Comparison of ENCODE assay signal across 10 mouse cellular contexts in genomic region chr4:130167814-130168213, GRCm38 (mm10). TPM values are rescaled to one million over a fixed set of nuclear protein-coding genes. Genes with fewer than 3 reads are reported as not detected.
DNase-seq lines count a peak whose midpoint lies in the region; ATAC-seq lines count a peak whose summit lies in the region.
"Had no signal": no experiment of that assay in that cellular context is flagged by ENCODE, and none has a peak within 500 bp of the region (broad histone marks: within the 10 kb centered on the region; RNA-seq: fewer than 3 reads in every experiment).

No protein-coding gene starts in this region.

- no peak for ATAC-seq in forebrain, embryonic 16.5 days
- no peak for ATAC-seq in limb, embryonic 12.5 days (ENCODE audit: insufficient number of reproducible peaks, insufficient read depth, low FRiP score, low TSS enrichment, low read depth)
- no peak for ATAC-seq in midbrain, embryonic 16.5 days
- no peak for ATAC-seq in activated CD4-positive, CD25-positive, alpha-beta regulatory T cell, adult 4 months

- peaks cover 87% of the 10 kb centered on the region for H3K4me1 ChIP-seq in heart, embryonic 10.5 days
- peaks cover 14% of the 10 kb centered on the region for H3K4me1 ChIP-seq in forebrain, embryonic 16.5 days (replicated peaks; ENCODE audit: control insufficient read depth, insufficient read depth, low read length)
- peaks cover 60% of the 10 kb centered on the region for H3K4me1 ChIP-seq in limb, embryonic 12.5 days (replicated peaks)
- H3K4me1 ChIP-seq in midbrain, embryonic 16.5 days (ENCODE audit: control insufficient read depth, insufficient read depth, low read length): no peaks in the 10 kb centered on the region

- H3K27ac ChIP-seq in heart, embryonic 10.5 days: peak overlapping the region; percentile 87
- H3K27ac ChIP-seq in forebrain, embryonic 16.5 days (ENCODE audit: low read length): no peak overlapping the region
- no peak overlapping the region for H3K27ac ChIP-seq in limb, embryonic 12.5 days
- no peak overlapping the region for H3K27ac ChIP-seq in midbrain, embryonic 16.5 days (ENCODE audit: low read length)

- peaks cover 15% of the 10 kb centered on the region; the same call in 1 of the 2 replicates for H3K27me3 ChIP-seq in heart, embryonic 10.5 days (ENCODE audit: insufficient read depth, poor library complexity, severe bottlenecking)
- H3K27me3 ChIP-seq in forebrain, embryonic 16.5 days (replicated peaks; ENCODE audit: control insufficient read depth, insufficient read depth, low read length): peaks cover 11% of the 10 kb centered on the region; the same call in 1 of the 2 replicates
- peaks cover 17% of the 10 kb centered on the region for H3K27me3 ChIP-seq in limb, embryonic 12.5 days
- H3K27me3 ChIP-seq in midbrain, embryonic 16.5 days (ENCODE audit: control insufficient read depth, insufficient read depth, low read depth, low read length): peaks cover 7% of the 10 kb centered on the region

- no peak overlapping the region for H3K9ac ChIP-seq in forebrain, embryonic 16.5 days (replicated peaks; ENCODE audit: low read depth, low read length)
- H3K9ac ChIP-seq in limb, embryonic 12.5 days (replicated peaks): no peak overlapping the region
- no peak overlapping the region for H3K9ac ChIP-seq in midbrain, embryonic 16.5 days (ENCODE audit: low read depth, low read length)

- DNase-seq in heart, embryonic 10.5 days (ENCODE audit: low spot score): no peak
- DNase-seq in heart, postnatal 14 days: no peak
- DNase-seq in testis, postnatal 10 days (ENCODE audit: low spot score): no peak
- DNase-seq in left cerebral cortex, adult 11 months (ENCODE audit: low spot score): no peak
- DNase-seq: right cerebral cortex, adult 18-20 months had no signal

- no peaks in the 10 kb centered on the region for H3K9me3 ChIP-seq in heart, embryonic 10.5 days
- H3K9me3 ChIP-seq in forebrain, embryonic 16.5 days (ENCODE audit: control insufficient read depth, low read length): no peaks in the 10 kb centered on the region
- no peaks in the 10 kb centered on the region for H3K9me3 ChIP-seq in limb, embryonic 12.5 days
- no peaks in the 10 kb centered on the region for H3K9me3 ChIP-seq in midbrain, embryonic 16.5 days (replicated peaks; ENCODE audit: control insufficient read depth, low read length, poor library complexity, severe bottlenecking)

- peak overlapping the region; percentile 40 for H3K4me3 ChIP-seq in heart, embryonic 10.5 days
- H3K4me3 ChIP-seq in forebrain, embryonic 16.5 days (replicated peaks; ENCODE audit: low read length): no peak overlapping the region; the same call in 1 of the 2 replicates
- peak overlapping the region; percentile 12; the same call in 1 of the 2 replicates for H3K4me3 ChIP-seq in limb, embryonic 12.5 days (replicated peaks)
- H3K4me3 ChIP-seq in midbrain, embryonic 16.5 days (ENCODE audit: low read depth, low read length): no peak overlapping the region

- intact Hi-C loops in heart, postnatal 14 days (cut with DNase I): no loop called here

- 39% methylated on average over 9 of the region's 9 CpGs for WGBS in heart, embryonic 10.5 days
- WGBS in forebrain, embryonic 16.5 days: 48% methylated on average over 9 of the region's 9 CpGs
- WGBS in limb, embryonic 12.5 days: 43% methylated on average over 9 of the region's 9 CpGs
- 48% methylated on average over 9 of the region's 9 CpGs for WGBS in midbrain, embryonic 16.5 days

- peaks cover 7% of the 10 kb centered on the region for H3K36me3 ChIP-seq in heart, embryonic 10.5 days
- H3K36me3 ChIP-seq in forebrain, embryonic 16.5 days (ENCODE audit: control insufficient read depth, insufficient read depth): no peaks in the 10 kb centered on the region
- no peaks in the 10 kb centered on the region for H3K36me3 ChIP-seq in limb, embryonic 12.5 days
- H3K36me3 ChIP-seq in midbrain, embryonic 16.5 days (ENCODE audit: control insufficient read depth, insufficient read depth, low read length): no peaks in the 10 kb centered on the region

- H3K4me2 ChIP-seq in forebrain, embryonic 16.5 days (ENCODE audit: low read length): peak overlapping the region; percentile 37
- H3K4me2 ChIP-seq in limb, embryonic 12.5 days: peak overlapping the region; percentile 28
- peak overlapping the region; percentile 34; the same call in 1 of the 2 replicates for H3K4me2 ChIP-seq in midbrain, embryonic 16.5 days (ENCODE audit: low read length)

RNA-seq across cellular contexts. Expression of gene Tinagl1, which starts 7.1 kb away (rescaled TPM):
- 39.0 and 45.2 TPM in 2 replicates for polyA plus RNA-seq in heart, embryonic 10.5 days (2016; fragmentation: Nextera tagmentation; extraction: Ambion mirVana)
- total RNA-seq in heart, postnatal 14 days (2021): 10 to 100 TPM; 67.5 to 74.6 TPM
- 4.7 TPM in 2 replicates for polyA plus RNA-seq in forebrain, embryonic 16.5 days (2015; fragmentation: Nextera tagmentation; extraction: Ambion mirVana)
- polyA plus RNA-seq in limb, embryonic 12.5 days (2016; fragmentation: Nextera tagmentation; extraction: Ambion mirVana): 7.8 and 10.3 TPM in 2 replicates
- polyA plus RNA-seq in midbrain, embryonic 16.5 days (2015; fragmentation: Nextera tagmentation; extraction: Ambion mirVana): 4.3 and 4.6 TPM in 2 replicates
- not detected for polyA plus RNA-seq in activated CD4-positive, CD25-positive, alpha-beta regulatory T cell, adult 4 months (2017; shearing (Covaris generic))

RNA-seq across cellular contexts. Expression of gene Hcrtr1, which starts 28.7 kb away (rescaled TPM):
- polyA plus RNA-seq in heart, embryonic 10.5 days (2016; fragmentation: Nextera tagmentation; extraction: Ambion mirVana): 0.12 and 0.43 TPM in 2 replicates
- total RNA-seq in heart, postnatal 14 days (2021): under 1 TPM in 1 of 2 experiments, not detected in 1; 0.12 TPM
- 0.30 and 0.81 TPM in 2 replicates for polyA plus RNA-seq in forebrain, embryonic 16.5 days (2015; fragmentation: Nextera tagmentation; extraction: Ambion mirVana)
- polyA plus RNA-seq in limb, embryonic 12.5 days (2016; fragmentation: Nextera tagmentation; extraction: Ambion mirVana): not detected in 2 replicates
- 3.9 and 6.6 TPM in 2 replicates for polyA plus RNA-seq in midbrain, embryonic 16.5 days (2015; fragmentation: Nextera tagmentation; extraction: Ambion mirVana)
- polyA plus RNA-seq in activated CD4-positive, CD25-positive, alpha-beta regulatory T cell, adult 4 months (2017; shearing (Covaris generic)): not detected

RNA-seq across cellular contexts. Expression of gene Gm853, which starts 54.4 kb away (rescaled TPM):
- not detected in 2 replicates for polyA plus RNA-seq in heart, embryonic 10.5 days (2016; fragmentation: Nextera tagmentation; extraction: Ambion mirVana)
- not detected for total RNA-seq in heart, postnatal 14 days (2021)
- 0.09 and 0.20 TPM in 2 replicates for polyA plus RNA-seq in forebrain, embryonic 16.5 days (2015; fragmentation: Nextera tagmentation; extraction: Ambion mirVana)
- polyA plus RNA-seq in limb, embryonic 12.5 days (2016; fragmentation: Nextera tagmentation; extraction: Ambion mirVana): not detected in 2 replicates
- polyA plus RNA-seq in midbrain, embryonic 16.5 days (2015; fragmentation: Nextera tagmentation; extraction: Ambion mirVana): 0.24 TPM in 1 of 2 replicates, not detected in the other
- not detected for polyA plus RNA-seq in activated CD4-positive, CD25-positive, alpha-beta regulatory T cell, adult 4 months (2017; shearing (Covaris generic))
- polyA plus RNA-seq: large intestine, adult 2 months had no signal

Comparison
In these comparisons a context has a peak if more than half of its experiments do, and no peak if none do; other contexts are left out.
1. H3K4me3 ChIP-seq: peak in heart, embryonic 10.5 days (single experiment) and limb, embryonic 12.5 days (single experiment); none in forebrain, embryonic 16.5 days (single experiment) and midbrain, embryonic 16.5 days (single experiment).
2. Peak in every context shown above with its lines, with median percentiles within 50 percentile points of each other: H3K4me2 ChIP-seq.